Mouse (Mus musculus): ENCODE measurements around the gene Csf3r.

DNA sequence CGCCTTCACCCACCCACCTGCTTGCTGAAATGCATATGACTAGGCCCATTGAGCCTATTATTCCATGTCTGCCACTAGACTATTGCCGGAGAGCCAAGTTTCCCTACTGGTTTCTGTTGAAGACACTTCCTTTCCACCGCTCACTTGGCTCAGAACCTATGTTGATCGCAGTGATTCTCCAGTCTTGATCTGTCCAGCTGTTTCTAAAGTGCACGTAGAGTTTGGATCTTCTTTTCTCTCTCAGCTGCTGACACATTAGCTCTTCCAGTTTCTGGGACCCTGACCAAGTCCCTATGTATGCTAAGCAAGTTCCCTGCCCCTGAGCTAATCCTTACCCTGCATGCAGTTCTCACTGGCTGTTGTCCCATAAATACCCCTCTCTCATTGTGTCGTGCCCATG is 53.5 kb downstream of the Csf3r start:
- TF ChIP-seq GATA1 (IDR thresholded peaks at IDR 0.05; ENCODE audit: borderline replicate concordance, low read length) (no peak), FLI1 (IDR thresholded peaks at IDR 0.05; ENCODE audit: low read length) (no peak)

All from megakaryocyte, embryonic 14.5 days (primary cell).